Mouse (Mus musculus) granulocyte monocyte progenitor cell, adult 5-6 weeks (primary cell): ENCODE results near the gene Rpl5. TPM values are rescaled to one million over a fixed set of nuclear protein-coding genes. Genes with fewer than 3 reads are reported as not detected.

Experiments used
- ATAC-seq: replicated peaks from 2 replicates; pipeline ENCODE4 v1.8.0; 2016; ENCODE audit warnings: mild to moderate bottlenecking, moderate TSS enrichment, inconsistent platforms; ENCODE audit not compliant: poor library complexity, severe bottlenecking
- total RNA-seq, 2 experiments: library from RNA; stranded (forward) in 1 of 2; stranded (reverse) in 1 of 2; fragments of 200-712, 200-1000 nt in 1 of 2; fragments of >200 nt in 1 of 2; fragmentation: Nextera tagmentation in 1 of 2; gene quantifications; 2 replicates each; pipeline ENCODE4 v1.2.3; 2014 to 2017

The Rpl5 gene
- total RNA-seq (2014; fragmentation: Nextera tagmentation) (433 and 504 TPM in 2 replicates), total RNA-seq (2017) (310 and 457 TPM in 2 replicates)

- peak; percentile 94 for ATAC-seq
Measured at GRCm38 (mm10) chr5:107900206-107901013, at the start of gene Rpl5. Gene Rpl5, plus strand, starts transcription at chr5:107900502.

GRCm38 (mm10) chr5:107853807-107854206 lies 46.5 kb upstream of the Rpl5 start:
- peak; percentile 36 for ATAC-seq

- peak; percentile 26 for ATAC-seq
Measured at GRCm38 (mm10) chr5:107854556-107854955, 45.7 kb upstream of the Rpl5 start.

- ATAC-seq: peak; percentile 70
Measured at GRCm38 (mm10) chr5:107855546-107855945, 44.8 kb upstream of the Rpl5 start.

GRCm38 (mm10) chr5:107858963-107859362 lies 41.3 kb upstream of the Rpl5 start:
- peak; percentile 57 for ATAC-seq

GRCm38 (mm10) chr5:107863971-107864370 lies 36.3 kb upstream of the Rpl5 start:
- ATAC-seq: no peak

- ATAC-seq: peak; percentile 73
Measured at GRCm38 (mm10) chr5:107866127-107867126, 33.9 kb upstream of the Rpl5 start.

- ATAC-seq: peak; percentile 47
Measured at GRCm38 (mm10) chr5:107867970-107868904, 32.1 kb upstream of the Rpl5 start.

GRCm38 (mm10) chr5:107868905-107869424 lies 31.3 kb upstream of the Rpl5 start:
- peak; percentile 70 for ATAC-seq

GRCm38 (mm10) chr5:107869701-107870100 lies 30.6 kb upstream of the Rpl5 start:
- peak; percentile 47 for ATAC-seq

GRCm38 (mm10) chr5:107873330-107873729 lies 27.0 kb upstream of the Rpl5 start:
- no peak for ATAC-seq

- no peak for ATAC-seq
Measured at GRCm38 (mm10) chr5:107873886-107874302, 26.4 kb upstream of the Rpl5 start.

- no peak for ATAC-seq
Measured at GRCm38 (mm10) chr5:107874561-107875260, 25.6 kb upstream of the Rpl5 start, which contains the start of gene Evi5. Gene Evi5, minus strand, starts transcription at chr5:107875107.

- no peak for ATAC-seq
Measured at GRCm38 (mm10) chr5:107875261-107875611, 25.1 kb upstream of the Rpl5 start.

- ATAC-seq: no peak
Measured at GRCm38 (mm10) chr5:107877053-107877452, 23.2 kb upstream of the Rpl5 start.

GRCm38 (mm10) chr5:107880710-107881109 lies 19.6 kb upstream of the Rpl5 start:
- no peak for ATAC-seq

- ATAC-seq: no peak
Measured at GRCm38 (mm10) chr5:107889994-107890888, 10.1 kb upstream of the Rpl5 start.

- ATAC-seq: peak; percentile 70
Measured at GRCm38 (mm10) chr5:107891515-107891914, 8.8 kb upstream of the Rpl5 start.
